Mouse (Mus musculus): ENCODE measurements around the gene Aamdc.

- TF ChIP-seq POLR2A (IDR thresholded peaks at IDR 0.05; ENCODE audit: extremely low read depth, insufficient read depth, low read length) (no peak), CTCF (IDR thresholded peaks at IDR 0.05; ENCODE audit: low read depth, low read length) (no peak)
These were observed 32.8 kb downstream of the Aamdc start for GRCm38 (mm10) chr7:97546462-97546861.

All from liver, adult 2 months (tissue).